ENCODE assay signal across 9 mouse cellular contexts in genomic region chr1:133367606-133368488, GRCm38 (mm10). TPM values are rescaled to one million over a fixed set of nuclear protein-coding genes. Genes with fewer than 3 reads are reported as not detected.
DNase-seq lines count a peak whose midpoint lies in the region.
"Had no signal": no experiment of that assay in that cellular context is flagged by ENCODE, and none has a peak within 500 bp of the region (broad histone marks: within the 10 kb centered on the region; RNA-seq: fewer than 3 reads in every experiment).

No protein-coding gene starts in this region.

- WGBS in heart, embryonic 10.5 days: 2% methylated on average over 10 of the region's 11 CpGs
- WGBS in limb, embryonic 10.5 days: 9% methylated on average over 11 of the region's 11 CpGs

- intact Hi-C loops in left cerebral cortex, postnatal 36 days (cut with DNase I): no loop called here

- DNase-seq in heart, embryonic 10.5 days (ENCODE audit: low spot score): no peak
- DNase-seq in heart, adult 9 months (ENCODE audit: low spot score in 2 of 2): no peak
- peak; percentile 98 for DNase-seq in ES-CJ7 (ENCODE audit: low read depth, low spot score)
- peak; percentile 58 for DNase-seq in embryo, embryonic 10.5 days (ENCODE audit: low spot score)
- DNase-seq in limb, embryonic 10.5 days (ENCODE audit: low spot score): no peak
- no peak for DNase-seq in right cerebral cortex, postnatal 14 days
- no peak for DNase-seq in left cerebral cortex, postnatal 36 days (ENCODE audit: low spot score in 2 of 2)
- DNase-seq in B cell, adult 2 months: no peak

- H3K9me3 ChIP-seq in heart, embryonic 10.5 days: no peaks in the 10 kb centered on the region
- H3K9me3 ChIP-seq in limb, embryonic 10.5 days (replicated peaks): no peaks in the 10 kb centered on the region

- peaks cover 69% of the 10 kb centered on the region for H3K27me3 ChIP-seq in heart, embryonic 10.5 days (ENCODE audit: insufficient read depth, poor library complexity, severe bottlenecking)
- H3K27me3 ChIP-seq in limb, embryonic 10.5 days (ENCODE audit: low read depth, poor library complexity, severe bottlenecking): peaks cover 49% of the 10 kb centered on the region

- peak overlapping the region; percentile 32 for H3K27ac ChIP-seq in heart, embryonic 10.5 days
- H3K27ac ChIP-seq in limb, embryonic 10.5 days: peak overlapping the region; percentile 77

- no peaks in the 10 kb centered on the region for H3K36me3 ChIP-seq in heart, embryonic 10.5 days
- H3K36me3 ChIP-seq in limb, embryonic 10.5 days: no peaks in the 10 kb centered on the region

- H3K4me1 ChIP-seq in heart, embryonic 10.5 days: peaks cover 64% of the 10 kb centered on the region
- H3K4me1 ChIP-seq in limb, embryonic 10.5 days: peaks cover 61% of the 10 kb centered on the region

- H3K4me3 ChIP-seq in heart, embryonic 10.5 days: peak overlapping the region; percentile 20
- H3K4me3 ChIP-seq in limb, embryonic 10.5 days: peak overlapping the region; percentile 26

RNA-seq across cellular contexts. Expression of gene Etnk2, which starts 4.5 kb away (rescaled TPM):
- polyA plus RNA-seq in heart, embryonic 10.5 days (2016; fragmentation: Nextera tagmentation; extraction: Ambion mirVana): 1.5 and 2.1 TPM in 2 replicates
- 1.7 and 2.0 TPM in 2 replicates for polyA plus RNA-seq in limb, embryonic 10.5 days (2016; fragmentation: Nextera tagmentation; extraction: Ambion mirVana)
- total RNA-seq in left cerebral cortex, postnatal 36 days (2021): 10 to 100 TPM in 1 of 2 experiments, 1 to 10 TPM in 1; 7.8 to 10.2 TPM

RNA-seq across cellular contexts. Expression of gene Ren1, which starts 17.5 kb away (rescaled TPM):
- polyA plus RNA-seq in heart, embryonic 10.5 days (2016; fragmentation: Nextera tagmentation; extraction: Ambion mirVana): 0.11 and 0.34 TPM in 2 replicates
- 0.09 TPM in 1 of 2 replicates, not detected in the other for polyA plus RNA-seq in limb, embryonic 10.5 days (2016; fragmentation: Nextera tagmentation; extraction: Ambion mirVana)
- not detected for total RNA-seq in left cerebral cortex, postnatal 36 days (2021)

RNA-seq across cellular contexts. Expression of gene Kiss1, which starts 46.2 kb away (rescaled TPM):
- polyA plus RNA-seq in heart, embryonic 10.5 days (2016; fragmentation: Nextera tagmentation; extraction: Ambion mirVana): not detected in 2 replicates
- not detected in 2 replicates for polyA plus RNA-seq in limb, embryonic 10.5 days (2016; fragmentation: Nextera tagmentation; extraction: Ambion mirVana)
- total RNA-seq in left cerebral cortex, postnatal 36 days (2021): not detected
- polyA plus RNA-seq: gonadal fat pad, adult 2 months had no signal

RNA-seq across cellular contexts. Expression of gene Sox13, which starts 56.3 kb away (rescaled TPM):
- 4.2 and 8.5 TPM in 2 replicates for polyA plus RNA-seq in heart, embryonic 10.5 days (2016; fragmentation: Nextera tagmentation; extraction: Ambion mirVana)
- polyA plus RNA-seq in limb, embryonic 10.5 days (2016; fragmentation: Nextera tagmentation; extraction: Ambion mirVana): 10.3 and 12.9 TPM in 2 replicates
- total RNA-seq in left cerebral cortex, postnatal 36 days (2021): 10 to 100 TPM in 1 of 2 experiments, 1 to 10 TPM in 1; 8.3 to 12.0 TPM

RNA-seq across cellular contexts. Expression of gene Golt1a, which starts 58.2 kb away (rescaled TPM):
- polyA plus RNA-seq in heart, embryonic 10.5 days (2016; fragmentation: Nextera tagmentation; extraction: Ambion mirVana): 1.7 TPM in 1 of 2 replicates, not detected in the other
- polyA plus RNA-seq in limb, embryonic 10.5 days (2016; fragmentation: Nextera tagmentation; extraction: Ambion mirVana): not detected in 2 replicates
- total RNA-seq in left cerebral cortex, postnatal 36 days (2021): 1 to 10 TPM in 1 of 2 experiments, under 1 TPM in 1; 0.48 to 2.0 TPM

Comparison
In these comparisons a context has a peak if more than half of its experiments do, and no peak if none do; other contexts are left out.
1. DNase-seq: peak in ES-CJ7 (single experiment) and embryo, embryonic 10.5 days (single experiment); none in heart, embryonic 10.5 days (single experiment), heart, adult 9 months (0 of 2), limb, embryonic 10.5 days (single experiment), right cerebral cortex, postnatal 14 days (single experiment), left cerebral cortex, postnatal 36 days (0 of 2) and B cell, adult 2 months (0 of 2).